Mouse (Mus musculus): ENCODE measurements around the gene Dhps. TPM values are rescaled to one million over a fixed set of nuclear protein-coding genes. Genes with fewer than 3 reads are reported as not detected.

The Dhps gene
- polyA plus RNA-seq, 1 experiment from 2014 or later, result 55.8 TPM

GRCm38 (mm10) chr8:85095566-85095965 is 24.0 kb downstream of the Dhps start:
- H3K9ac ChIP-seq (ENCODE audit: low read length), result no peak overlapping the region
- H3K4me3 ChIP-seq (ENCODE audit: control insufficient read depth in 1 of 2, insufficient read depth in 1 of 2, low read depth in 1 of 2, low read length in 2 of 2), result no peak overlapping the region
- H3K4me2 ChIP-seq (ENCODE audit: low read length), result no peak overlapping the region
- H3K27ac ChIP-seq (replicated peaks in 1 of 2; ENCODE audit: control insufficient read depth in 1 of 2, insufficient read depth in 1 of 2, low read depth in 2 of 2, low read length in 2 of 2), result no peak overlapping the region
- H3K9me3 ChIP-seq (ENCODE audit: control insufficient read depth, low read length), result no peaks in the 10 kb centered on the region
- no peaks in the 10 kb centered on the region for H3K4me1 ChIP-seq (ENCODE audit: control insufficient read depth in 2 of 2, insufficient read depth in 2 of 2, low read length in 2 of 2)
- WGBS, result 91% methylated on average over 7 of the region's 7 CpGs
- peaks cover 64% of the 10 kb centered on the region for H3K36me3 ChIP-seq (ENCODE audit: control insufficient read depth, insufficient read depth, low read length)
- no peak for ATAC-seq (ENCODE audit: insufficient number of reproducible peaks, insufficient read depth, low FRiP score, low read depth)
- no peaks in the 10 kb centered on the region for H3K27me3 ChIP-seq (ENCODE audit: control insufficient read depth, insufficient read depth, low read length)

DNA sequence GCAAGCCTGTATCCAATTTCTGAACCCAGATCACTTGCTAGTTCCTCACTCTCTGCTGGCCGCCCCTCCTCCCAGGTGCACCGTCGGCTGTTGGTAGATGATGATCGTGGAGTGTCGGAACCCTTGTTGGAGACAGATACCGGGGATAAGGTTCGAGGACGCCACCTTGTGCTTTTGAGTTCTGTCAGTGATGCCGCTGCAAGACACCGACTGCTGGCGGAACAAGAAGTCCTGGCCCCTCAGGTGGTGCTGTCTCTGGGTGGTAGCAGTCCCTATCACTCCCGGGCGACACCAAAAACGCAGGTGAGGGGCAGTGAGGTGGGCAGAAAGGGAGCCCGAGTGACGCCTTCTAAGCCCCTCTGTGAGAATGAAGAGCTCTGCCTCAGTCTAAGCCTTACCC is 24.6 kb downstream of the Dhps start:
- WGBS, result 89% methylated on average over 16 of the region's 16 CpGs
- Histone ChIP-seq H3K9me3 (ENCODE audit: control insufficient read depth, low read length) (no peaks in the 10 kb centered on the region), H3K36me3 (ENCODE audit: control insufficient read depth, insufficient read depth, low read length) (peaks cover 61% of the 10 kb centered on the region), H3K9ac (ENCODE audit: low read length) (no peak overlapping the region), H3K4me3 (ENCODE audit: control insufficient read depth in 1 of 2, insufficient read depth in 1 of 2, low read depth in 1 of 2, low read length in 2 of 2) (no peak overlapping the region), H3K27ac (replicated peaks in 1 of 2; ENCODE audit: control insufficient read depth in 1 of 2, insufficient read depth in 1 of 2, low read depth in 2 of 2, low read length in 2 of 2) (no peak overlapping the region), H3K27me3 (ENCODE audit: control insufficient read depth, insufficient read depth, low read length) (no peaks in the 10 kb centered on the region), H3K4me2 (ENCODE audit: low read length) (no peak overlapping the region), H3K4me1 (ENCODE audit: control insufficient read depth in 2 of 2, insufficient read depth in 2 of 2, low read length in 2 of 2) (no peaks in the 10 kb centered on the region)
- ATAC-seq (ENCODE audit: insufficient number of reproducible peaks, insufficient read depth, low FRiP score, low read depth), result no peak

- Histone ChIP-seq H3K4me1 (ENCODE audit: control insufficient read depth in 2 of 2, insufficient read depth in 2 of 2, low read length in 2 of 2) (no peaks in the 10 kb centered on the region), H3K27ac (replicated peaks in 1 of 2; ENCODE audit: control insufficient read depth in 1 of 2, insufficient read depth in 1 of 2, low read depth in 2 of 2, low read length in 2 of 2) (no peak overlapping the region), H3K36me3 (ENCODE audit: control insufficient read depth, insufficient read depth, low read length) (peaks cover 60% of the 10 kb centered on the region), H3K9ac (ENCODE audit: low read length) (no peak overlapping the region), H3K9me3 (ENCODE audit: control insufficient read depth, low read length) (no peaks in the 10 kb centered on the region; the same call in 1 of the 2 replicates), H3K27me3 (ENCODE audit: control insufficient read depth, insufficient read depth, low read length) (no peaks in the 10 kb centered on the region), H3K4me3 (ENCODE audit: control insufficient read depth in 1 of 2, insufficient read depth in 1 of 2, low read depth in 1 of 2, low read length in 2 of 2) (no peak overlapping the region), H3K4me2 (ENCODE audit: low read length) (no peak overlapping the region)
- 84% methylated on average over 4 of the region's 4 CpGs for WGBS
- no peak for ATAC-seq (ENCODE audit: insufficient number of reproducible peaks, insufficient read depth, low FRiP score, low read depth)
Measured at GRCm38 (mm10) chr8:85096850-85097249, 25.3 kb downstream of the Dhps start.

- H3K27me3 ChIP-seq (ENCODE audit: control insufficient read depth, insufficient read depth, low read length), result no peaks in the 10 kb centered on the region
- ATAC-seq (ENCODE audit: insufficient number of reproducible peaks, insufficient read depth, low FRiP score, low read depth), result no peak
- no peak overlapping the region for H3K4me2 ChIP-seq (ENCODE audit: low read length)
- H3K9ac ChIP-seq (ENCODE audit: low read length), result no peak overlapping the region
- H3K4me3 ChIP-seq (ENCODE audit: control insufficient read depth in 1 of 2, insufficient read depth in 1 of 2, low read depth in 1 of 2, low read length in 2 of 2), result no peak overlapping the region
- peaks cover 33% of the 10 kb centered on the region for H3K36me3 ChIP-seq (ENCODE audit: control insufficient read depth, insufficient read depth, low read length)
- H3K9me3 ChIP-seq (ENCODE audit: control insufficient read depth, low read length), result no peaks in the 10 kb centered on the region; the same call in 1 of the 2 replicates
- 81% methylated on average over 4 of the region's 4 CpGs for WGBS
- H3K4me1 ChIP-seq (ENCODE audit: control insufficient read depth in 2 of 2, insufficient read depth in 2 of 2, low read length in 2 of 2), result no peaks in the 10 kb centered on the region
- H3K27ac ChIP-seq (replicated peaks in 1 of 2; ENCODE audit: control insufficient read depth in 1 of 2, insufficient read depth in 1 of 2, low read depth in 2 of 2, low read length in 2 of 2), result no peak overlapping the region
Measured at GRCm38 (mm10) chr8:85100076-85100665, 28.6 kb downstream of the Dhps start.

- no peak overlapping the region for H3K4me3 ChIP-seq (ENCODE audit: control insufficient read depth in 1 of 2, insufficient read depth in 1 of 2, low read depth in 1 of 2, low read length in 2 of 2)
- peaks cover 10% of the 10 kb centered on the region for H3K9me3 ChIP-seq (ENCODE audit: control insufficient read depth, low read length)
- H3K36me3 ChIP-seq (ENCODE audit: control insufficient read depth, insufficient read depth, low read length), result peaks cover 19% of the 10 kb centered on the region
- no peak for ATAC-seq (ENCODE audit: insufficient number of reproducible peaks, insufficient read depth, low FRiP score, low read depth)
- H3K27ac ChIP-seq (replicated peaks in 1 of 2; ENCODE audit: control insufficient read depth in 1 of 2, insufficient read depth in 1 of 2, low read depth in 2 of 2, low read length in 2 of 2), result no peak overlapping the region
- no peaks in the 10 kb centered on the region for H3K4me1 ChIP-seq (ENCODE audit: control insufficient read depth in 2 of 2, insufficient read depth in 2 of 2, low read length in 2 of 2)
- no peak overlapping the region for H3K4me2 ChIP-seq (ENCODE audit: low read length)
- no peaks in the 10 kb centered on the region for H3K27me3 ChIP-seq (ENCODE audit: control insufficient read depth, insufficient read depth, low read length)
- WGBS, result 88% methylated on average over 10 of the region's 10 CpGs
- no peak overlapping the region for H3K9ac ChIP-seq (ENCODE audit: low read length)
Measured at GRCm38 (mm10) chr8:85113241-85113640, 41.7 kb downstream of the Dhps start.

- ATAC-seq (ENCODE audit: insufficient number of reproducible peaks, insufficient read depth, low FRiP score, low read depth), result no peak
- WGBS, result 71% methylated on average over 4 of the region's 4 CpGs
- no peak overlapping the region for H3K4me3 ChIP-seq (ENCODE audit: control insufficient read depth in 1 of 2, insufficient read depth in 1 of 2, low read depth in 1 of 2, low read length in 2 of 2)
- peaks cover 5% of the 10 kb centered on the region; the same call in 1 of the 2 replicates for H3K9me3 ChIP-seq (ENCODE audit: control insufficient read depth, low read length)
- peaks cover 8% of the 10 kb centered on the region for H3K36me3 ChIP-seq (ENCODE audit: control insufficient read depth, insufficient read depth, low read length)
- H3K4me2 ChIP-seq (ENCODE audit: low read length), result no peak overlapping the region
- no peak overlapping the region for H3K9ac ChIP-seq (ENCODE audit: low read length)
- no peaks in the 10 kb centered on the region for H3K27me3 ChIP-seq (ENCODE audit: control insufficient read depth, insufficient read depth, low read length)
- H3K27ac ChIP-seq (replicated peaks in 1 of 2; ENCODE audit: control insufficient read depth in 1 of 2, insufficient read depth in 1 of 2, low read depth in 2 of 2, low read length in 2 of 2), result no peak overlapping the region
- 0 out of 4 replicates have a peak, but pooled peaks cover 0 to 3% of the 10 kb centered on the region in 2 experiments for H3K4me1 ChIP-seq (ENCODE audit: control insufficient read depth in 2 of 2, insufficient read depth in 2 of 2, low read length in 2 of 2)
Measured at GRCm38 (mm10) chr8:85115501-85115900, 43.9 kb downstream of the Dhps start.

DNA sequence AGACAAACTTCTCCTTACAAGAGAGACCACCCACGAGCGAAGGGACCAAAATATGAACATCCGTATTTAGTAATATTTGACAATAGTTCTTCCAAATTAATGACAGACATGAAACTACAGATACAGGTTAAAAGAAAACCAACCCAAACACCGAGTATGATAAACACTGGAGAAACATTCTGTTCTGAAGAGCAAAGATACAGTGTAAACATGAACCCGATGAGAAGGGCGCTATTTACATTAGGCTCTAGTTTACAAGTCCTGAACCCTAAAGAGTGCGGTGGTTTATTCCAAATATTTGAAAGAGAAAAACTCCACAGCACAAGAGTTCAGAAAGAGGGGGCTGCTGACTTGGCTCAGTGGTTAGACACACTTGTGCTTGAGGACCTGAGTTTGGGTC is 45.4 kb downstream of the Dhps start:
- Histone ChIP-seq H3K4me2 (ENCODE audit: low read length) (no peak overlapping the region), H3K36me3 (ENCODE audit: control insufficient read depth, insufficient read depth, low read length) (no peaks in the 10 kb centered on the region), H3K27ac (replicated peaks in 1 of 2; ENCODE audit: control insufficient read depth in 1 of 2, insufficient read depth in 1 of 2, low read depth in 2 of 2, low read length in 2 of 2) (no peak overlapping the region), H3K4me1 (ENCODE audit: control insufficient read depth in 2 of 2, insufficient read depth in 2 of 2, low read length in 2 of 2) (0 out of 4 replicates have a peak, but pooled peaks cover 0 to 3% of the 10 kb centered on the region in 2 experiments), H3K9me3 (ENCODE audit: control insufficient read depth, low read length) (no peaks in the 10 kb centered on the region), H3K4me3 (ENCODE audit: control insufficient read depth in 1 of 2, insufficient read depth in 1 of 2, low read depth in 1 of 2, low read length in 2 of 2) (no peak overlapping the region), H3K9ac (ENCODE audit: low read length) (no peak overlapping the region), H3K27me3 (ENCODE audit: control insufficient read depth, insufficient read depth, low read length) (no peaks in the 10 kb centered on the region)
- ATAC-seq (ENCODE audit: insufficient number of reproducible peaks, insufficient read depth, low FRiP score, low read depth), result no peak
- WGBS, result 88% methylated on average over 7 of the region's 7 CpGs
